Mouse (Mus musculus) 3T3-L1 (cell line): Measurements from ENCODE around the gene Pard6b.

Source experiments
- DNase-seq: peaks from one replicate; pipeline ENCODE4 v3.0.0-alpha.2; 2015; ENCODE audit warnings: low read depth, low spot score

Pard6b gene

GRCm38 (mm10) chr2:168059200-168059790 lies 21.5 kb upstream of the Pard6b start:
- peak; percentile 58 for DNase-seq

- DNase-seq, result no peak
Observed at GRCm38 (mm10) chr2:168063712-168064111, 17.1 kb upstream of the Pard6b start.

- peak; percentile 86 for DNase-seq
Observed at GRCm38 (mm10) chr2:168065511-168065910, 15.3 kb upstream of the Pard6b start.

- no peak for DNase-seq
Observed at GRCm38 (mm10) chr2:168066783-168067182, 14.0 kb upstream of the Pard6b start.

GRCm38 (mm10) chr2:168070425-168070824 lies 10.4 kb upstream of the Pard6b start:
- DNase-seq, result no peak

GRCm38 (mm10) chr2:168072436-168073131 lies 8.2 kb upstream of the Pard6b start:
- DNase-seq, result peak; percentile 89

- no peak for DNase-seq
Observed at GRCm38 (mm10) chr2:168073722-168074121, 7.1 kb upstream of the Pard6b start.

GRCm38 (mm10) chr2:168074457-168074856 lies 6.3 kb upstream of the Pard6b start:
- no peak for DNase-seq

- DNase-seq, result no peak
Observed at GRCm38 (mm10) chr2:168076840-168077576, 3.8 kb upstream of the Pard6b start.

- no peak for DNase-seq
Observed at GRCm38 (mm10) chr2:168078107-168078830, 2.5 kb upstream of the Pard6b start.

- no peak for DNase-seq
Observed at GRCm38 (mm10) chr2:168081299-168081932, 612 bp downstream of the Pard6b start.

- DNase-seq, result no peak
Observed at GRCm38 (mm10) chr2:168081933-168082306, 1.1 kb downstream of the Pard6b start.

GRCm38 (mm10) chr2:168083593-168083992 lies 2.8 kb downstream of the Pard6b start:
- no peak for DNase-seq

- no peak for DNase-seq
Observed at GRCm38 (mm10) chr2:168084228-168084627, 3.4 kb downstream of the Pard6b start.

GRCm38 (mm10) chr2:168085621-168086265 lies 4.9 kb downstream of the Pard6b start:
- no peak for DNase-seq

GRCm38 (mm10) chr2:168086318-168086717 lies 5.5 kb downstream of the Pard6b start:
- no peak for DNase-seq

- DNase-seq, result no peak
Observed at GRCm38 (mm10) chr2:168086839-168087238, 6.0 kb downstream of the Pard6b start.

- DNase-seq, result no peak
Observed at GRCm38 (mm10) chr2:168091560-168091959, 10.8 kb downstream of the Pard6b start.

GRCm38 (mm10) chr2:168093077-168093476 lies 12.3 kb downstream of the Pard6b start:
- DNase-seq, result no peak

- no peak for DNase-seq
Observed at GRCm38 (mm10) chr2:168095077-168095476, 14.3 kb downstream of the Pard6b start.

- no peak for DNase-seq
Observed at GRCm38 (mm10) chr2:168096487-168096886, 15.7 kb downstream of the Pard6b start.
